Mouse (Mus musculus) frontal cortex, adult 2 months (tissue): ENCODE results near the gene Rcan3. TPM values are rescaled to one million over a fixed set of nuclear protein-coding genes. Genes with fewer than 3 reads are reported as not detected.

Experiments
- DNase-seq, 2 experiments: peaks; one replicate each; pipeline ENCODE4 v3.0.0; 2022; ENCODE audit warnings: low spot score in 1 of 2; ENCODE audit errors: extremely low spot score in 1 of 2
- polyA plus RNA-seq: library from polyadenylated mRNA; depleted of rRNA; stranded (reverse); fragments of >200 nt; gene quantifications from 2 replicates; pipeline ENCODE4 v1.2.3, GENCODE M21; 2012

Rcan3 gene
- polyA plus RNA-seq, 1 experiment: 31.8 TPM

DNA sequence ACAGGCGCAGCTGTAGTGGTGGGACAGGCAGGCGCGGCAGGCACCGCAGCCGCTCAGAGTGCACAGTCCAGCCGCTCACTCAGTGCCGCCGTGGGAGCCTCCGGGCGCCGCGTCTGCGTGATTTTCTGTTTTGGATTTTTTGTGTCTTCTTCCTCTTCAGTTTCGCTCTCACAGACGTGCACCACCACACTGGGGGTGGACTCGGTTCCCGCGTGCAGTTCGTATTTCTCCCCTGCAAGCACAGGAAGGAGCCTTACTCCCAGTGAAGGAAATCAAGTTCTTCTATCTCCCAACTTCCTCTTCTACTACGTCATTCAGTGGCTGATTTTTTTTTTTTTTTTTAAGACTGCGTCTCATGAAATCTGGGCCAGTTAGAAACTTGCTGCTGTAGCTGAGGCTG is 17.3 kb downstream of the Rcan3 start:
- no peak for DNase-seq

DNA sequence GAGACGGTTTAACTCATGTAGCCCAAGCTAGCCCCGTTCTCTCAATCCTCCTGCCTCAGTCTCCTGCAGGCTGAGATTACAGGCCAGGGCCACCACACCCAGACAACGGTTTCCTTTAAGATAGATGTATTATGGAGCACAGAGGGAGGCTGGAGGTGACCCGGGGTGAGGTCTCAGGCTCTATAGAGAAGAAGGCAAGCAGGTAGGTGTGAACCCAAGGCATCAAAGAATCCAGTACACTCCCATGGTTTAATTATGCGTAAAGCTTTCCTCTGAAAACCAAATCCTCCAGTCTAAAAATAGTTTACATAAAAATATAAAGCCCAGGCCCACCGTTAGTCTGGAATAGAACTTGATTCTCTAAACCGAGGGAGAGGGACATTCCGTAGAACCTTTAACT is 20.2 kb downstream of the Rcan3 start:
- no peak for DNase-seq

DNA sequence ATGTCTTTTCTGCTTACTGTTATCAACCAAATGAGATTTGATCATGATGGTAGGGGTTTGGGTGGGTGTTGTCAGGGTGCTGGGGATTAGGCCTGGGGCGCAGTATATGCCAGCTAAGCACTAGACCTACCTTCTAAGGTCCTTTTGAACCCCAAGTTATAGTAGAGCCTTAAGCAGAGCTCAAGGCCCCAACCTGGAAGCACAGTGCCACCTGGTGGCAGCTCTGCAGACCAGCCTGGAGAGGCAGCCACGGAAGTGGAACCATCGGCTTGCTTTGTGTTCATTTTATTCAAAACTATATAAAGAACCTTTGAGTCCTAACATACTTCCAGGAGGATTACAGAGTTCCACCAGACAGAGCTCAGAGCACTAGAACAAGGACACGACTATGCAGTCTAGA is 22.0 kb downstream of the Rcan3 start:
- DNase-seq: peak in 1 of 2 experiments; percentile 66

DNA sequence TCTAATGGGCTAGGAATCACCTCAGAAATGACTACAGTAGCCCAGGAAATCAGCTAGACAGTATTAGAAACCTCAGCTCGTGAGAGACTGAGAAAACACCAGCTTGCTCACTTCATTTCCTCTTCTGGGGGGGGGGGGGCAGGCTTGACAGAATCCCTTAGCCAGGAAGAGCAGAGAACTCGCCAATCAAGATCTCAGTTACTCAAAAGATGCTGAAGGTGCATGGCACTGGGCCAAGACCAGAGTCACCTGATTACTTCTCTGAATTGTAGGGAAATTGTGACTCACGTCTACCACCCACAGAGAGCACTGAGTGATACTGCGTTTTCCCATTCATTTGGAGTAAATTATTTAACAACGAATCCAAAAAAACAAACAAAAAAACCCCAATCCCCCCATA is 27.5 kb downstream of the Rcan3 start:
- DNase-seq: peak in 1 of 2 experiments; percentile 50

DNA sequence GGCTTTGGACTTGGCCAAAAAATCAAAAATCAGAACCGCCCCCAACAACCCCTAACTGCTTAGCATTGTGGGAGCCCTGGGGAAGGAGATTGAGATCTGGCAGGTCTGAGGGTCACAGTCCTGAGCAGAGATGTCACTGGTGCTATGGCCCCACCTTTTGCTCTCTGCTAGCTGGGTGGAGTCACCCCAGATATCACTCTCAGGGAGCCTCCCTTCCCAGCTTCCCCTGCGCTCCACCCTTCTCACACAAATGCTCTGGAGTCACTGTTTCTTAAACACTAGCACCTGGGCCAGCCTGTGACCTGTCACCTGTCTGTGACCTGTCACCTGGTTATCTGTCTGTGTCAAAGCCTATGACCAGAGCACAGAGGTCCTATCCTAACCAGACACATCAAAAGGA is 28.7 kb downstream of the Rcan3 start:
- no peak for DNase-seq

DNA sequence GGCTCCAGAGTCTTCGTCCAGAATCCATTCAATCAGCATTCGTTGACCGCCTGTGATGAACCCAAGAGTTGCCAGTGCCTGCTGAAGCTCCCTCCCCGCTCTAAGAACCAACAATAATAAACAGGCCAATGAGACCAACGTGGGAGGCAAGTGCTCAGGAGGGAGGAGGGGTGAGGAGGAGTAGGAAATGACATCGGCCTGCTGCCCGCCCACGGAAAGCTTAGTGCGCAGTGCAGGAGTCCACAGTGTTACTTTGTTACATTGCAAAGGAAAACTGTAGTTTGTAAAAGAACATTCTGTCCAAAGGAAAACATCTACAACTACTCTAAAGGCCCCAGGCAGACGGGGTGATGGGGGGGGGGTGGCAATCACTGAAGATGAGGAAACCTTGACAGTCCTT is 29.6 kb downstream of the Rcan3 start:
- DNase-seq: no peak

DNA sequence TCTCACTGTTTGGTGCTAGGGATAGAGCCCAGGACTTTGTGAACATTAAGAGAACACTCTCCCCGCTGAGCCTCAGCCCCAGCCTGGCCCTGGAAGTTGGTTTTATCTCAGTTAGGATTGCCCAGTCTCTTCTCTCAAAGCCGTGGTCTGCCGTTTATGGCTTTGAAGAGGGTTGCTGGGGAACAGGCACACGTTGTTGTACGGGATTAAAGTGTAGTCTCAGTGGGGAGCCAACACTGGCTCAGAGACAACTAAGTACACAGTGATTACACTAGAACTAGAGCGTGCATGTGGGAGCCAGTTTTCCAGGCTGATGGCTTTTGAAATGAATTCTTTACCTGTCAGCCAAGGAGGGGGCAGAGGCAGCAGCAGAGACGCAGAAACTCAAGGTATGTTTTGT is 31.8 kb downstream of the Rcan3 start:
- no peak for DNase-seq

DNA sequence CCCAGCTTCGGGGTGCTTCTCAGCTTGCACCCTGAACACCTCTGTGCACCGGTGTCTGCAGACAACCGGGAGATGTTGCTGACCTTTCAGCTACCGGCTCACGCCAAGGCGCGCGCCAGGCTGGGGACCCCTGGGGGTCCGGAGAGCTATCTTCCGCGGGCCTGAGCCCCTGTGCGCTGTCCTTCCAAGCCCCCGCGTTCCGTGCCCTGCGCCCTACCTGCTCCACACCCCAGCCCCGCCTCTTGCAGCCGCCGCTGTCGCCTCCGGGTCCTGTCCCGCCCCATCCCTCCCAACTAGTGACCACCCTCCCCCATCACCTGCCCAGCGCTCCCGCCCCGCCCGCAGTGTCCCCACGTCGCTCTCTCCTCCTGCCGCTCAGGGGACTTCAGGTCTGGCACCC is 35.7 kb downstream of the Rcan3 start, which contains the start of gene Ncmap:
TSS of gene Ncmap (minus strand) at position 237 of the 400 bp plus-strand sequence.
- DNase-seq: no peak

DNA sequence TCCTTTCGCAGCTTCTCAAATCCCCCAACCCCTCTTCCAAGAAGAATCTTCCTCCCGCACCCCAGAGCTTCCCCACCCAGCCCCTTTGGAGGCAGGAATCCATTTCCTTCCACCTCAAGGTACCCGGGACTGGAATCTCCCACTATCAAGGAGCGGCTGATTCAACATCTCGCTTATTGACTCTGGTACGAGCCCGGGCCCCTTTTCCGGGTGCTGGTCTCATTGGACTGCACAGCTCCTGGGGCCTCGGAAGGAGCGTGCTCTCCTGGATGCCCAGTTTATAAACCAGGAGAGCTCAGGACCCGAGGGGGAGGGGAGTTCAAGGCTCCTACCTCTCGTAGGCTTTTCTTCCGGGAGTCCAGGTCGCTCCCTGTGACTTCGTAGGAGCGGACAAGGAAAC is 36.1 kb downstream of the Rcan3 start:
- DNase-seq: no peak

DNA sequence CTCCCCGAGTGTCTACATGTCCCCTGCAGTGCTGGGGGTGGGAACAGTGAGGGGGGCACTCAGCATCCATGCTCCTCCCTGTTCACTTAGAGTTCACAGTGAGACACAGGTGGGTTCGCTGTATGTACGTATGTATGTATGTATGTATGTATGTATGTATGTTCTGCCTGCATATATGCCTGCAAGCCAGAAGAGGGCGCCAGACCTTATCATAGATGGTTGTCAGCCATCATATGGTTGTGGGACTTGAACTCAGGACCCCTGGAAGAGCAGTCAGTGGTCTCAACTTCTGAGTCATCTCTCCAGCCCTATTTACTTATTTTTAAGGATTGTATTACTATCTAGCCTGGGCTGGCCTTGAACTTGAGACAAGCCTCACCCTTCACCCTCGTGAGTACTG is 37.4 kb downstream of the Rcan3 start:
- DNase-seq: no peak

DNA sequence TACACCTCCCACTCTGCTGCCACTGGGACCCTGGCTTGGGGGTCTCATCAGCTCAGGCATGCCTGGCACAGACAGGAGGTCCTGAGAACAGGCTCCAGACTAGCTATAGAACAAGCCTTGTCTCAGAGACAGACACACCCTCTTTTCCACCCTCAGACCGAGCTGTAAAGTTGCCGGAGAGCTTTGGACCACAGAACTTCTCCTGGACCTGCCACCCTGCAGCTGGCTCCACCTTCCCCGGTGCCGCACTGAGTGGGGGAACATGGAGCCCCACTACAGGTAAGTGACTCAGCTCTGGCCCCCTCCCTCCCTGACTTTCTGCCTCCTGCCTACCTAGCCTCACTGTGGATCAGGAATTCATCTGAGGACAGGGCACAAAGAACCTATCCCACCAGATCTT is 38.3 kb downstream of the Rcan3 start:
- DNase-seq: no peak

DNA sequence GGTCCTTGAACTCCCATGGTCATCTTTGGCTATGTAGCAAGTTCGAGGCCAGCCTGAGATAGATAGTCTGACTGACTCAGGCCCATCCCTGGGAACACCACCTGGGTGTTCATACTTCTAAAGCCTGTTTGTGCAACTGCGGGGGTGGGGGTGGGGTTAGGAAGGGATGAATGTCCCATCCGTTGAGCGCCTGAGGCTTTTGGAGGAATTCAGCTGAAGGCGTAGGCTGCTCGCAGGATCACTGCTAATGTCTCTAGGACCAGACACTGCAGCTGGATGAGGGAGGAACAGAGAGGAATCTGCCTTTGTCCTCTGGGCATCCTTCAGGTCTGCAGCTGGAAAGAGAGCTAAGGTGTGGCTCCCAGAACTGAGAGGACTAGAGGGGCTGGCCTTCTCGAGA is 39.0 kb downstream of the Rcan3 start:
- DNase-seq: no peak

DNA sequence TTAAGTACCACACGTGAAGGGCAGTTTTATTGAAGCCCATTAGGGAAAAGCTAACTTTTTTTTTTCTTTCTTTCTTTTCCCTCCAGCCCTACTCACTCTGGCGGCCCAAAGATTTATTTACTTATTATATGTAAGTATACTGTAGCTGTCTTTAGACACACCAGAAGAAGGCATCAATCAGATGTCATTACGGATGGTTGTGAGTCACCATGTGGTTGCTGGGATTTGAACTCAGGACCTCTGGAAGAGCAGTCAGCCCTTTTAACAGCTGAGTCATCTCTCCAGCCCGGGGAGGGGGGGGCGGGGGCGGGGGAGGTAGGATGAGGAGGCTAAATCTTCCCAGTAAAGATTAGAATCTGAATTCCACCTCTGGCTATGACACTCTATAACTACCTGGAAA is 40.3 kb downstream of the Rcan3 start:
- no peak for DNase-seq

DNA sequence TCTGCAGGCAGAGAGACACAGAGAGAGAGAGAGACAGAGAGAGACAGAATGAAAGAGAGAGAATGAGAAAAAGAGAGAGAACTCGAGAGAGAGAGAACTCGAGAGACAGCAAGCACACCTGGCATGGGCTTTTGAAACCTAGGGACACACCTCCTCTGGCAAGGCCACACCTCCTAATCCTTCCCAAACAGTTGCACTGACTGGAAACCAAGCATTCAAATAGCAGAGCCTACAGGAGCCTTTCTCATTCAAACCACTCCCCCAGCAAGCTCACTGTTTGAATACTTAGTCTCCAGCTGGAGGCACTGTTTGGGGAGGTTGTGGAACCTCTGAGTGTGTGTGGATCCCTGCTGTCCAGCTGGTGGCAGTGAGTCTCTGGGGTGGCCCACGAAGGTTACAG is 40.9 kb downstream of the Rcan3 start:
- DNase-seq: no peak

DNA sequence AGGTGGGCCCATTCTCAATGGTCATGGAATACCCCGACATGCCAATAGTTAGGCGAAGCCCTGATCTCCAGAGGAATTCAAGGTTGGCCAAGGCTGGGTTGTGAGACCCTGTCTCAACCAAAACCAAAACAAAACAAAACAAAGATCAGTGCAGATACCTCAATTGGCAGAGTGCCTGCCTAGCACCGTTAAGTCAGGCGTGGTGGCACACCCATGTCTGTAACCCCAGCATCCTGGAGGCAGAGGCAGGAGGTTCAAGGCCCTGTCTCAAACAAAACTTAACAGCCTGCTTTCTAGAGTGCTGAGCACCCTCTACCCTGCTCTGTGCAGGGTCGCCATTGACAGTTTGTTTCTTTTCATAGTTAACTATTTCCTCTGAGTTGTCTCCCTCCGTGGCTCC is 42.6 kb downstream of the Rcan3 start:
- no peak for DNase-seq

DNA sequence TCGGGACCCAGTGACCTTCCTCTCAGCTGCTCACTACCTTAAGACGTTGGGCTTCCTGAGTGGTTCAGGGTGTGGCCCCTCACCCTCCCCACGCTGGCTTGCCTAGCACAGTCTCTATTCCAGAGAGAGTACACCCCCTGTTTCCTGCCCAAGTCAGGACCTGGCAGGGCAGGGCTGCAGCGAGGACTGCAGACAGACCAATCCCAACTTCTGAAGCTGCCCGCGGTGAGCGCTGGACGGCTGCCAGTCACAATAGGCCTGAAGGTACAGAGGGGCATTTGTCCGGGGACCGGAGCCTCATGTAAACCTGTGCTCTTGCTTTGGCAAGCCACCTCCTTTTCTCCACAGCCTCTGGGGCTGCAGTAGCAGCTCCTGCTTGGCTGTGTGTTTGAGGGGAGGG is 48.0 kb downstream of the Rcan3 start:
- no peak for DNase-seq

DNA sequence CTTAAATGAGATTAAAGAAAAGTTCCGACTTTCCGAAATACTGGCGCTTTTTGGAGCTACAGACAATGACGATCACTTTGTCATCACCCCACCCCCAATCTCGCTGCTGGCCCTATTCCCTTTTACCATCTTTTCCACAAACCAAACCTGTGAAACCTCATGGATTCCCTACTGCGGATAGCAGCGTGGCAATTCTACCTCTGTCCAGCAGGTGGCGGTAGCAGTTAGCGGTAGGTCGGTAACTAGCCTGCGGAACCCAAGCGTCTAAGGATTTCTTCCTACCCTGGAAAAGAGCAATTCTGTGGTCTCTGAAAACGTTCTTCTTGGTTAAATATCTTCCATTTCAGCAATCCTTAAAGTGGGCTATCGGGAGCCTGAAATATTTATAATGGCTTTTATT is 51.3 kb downstream of the Rcan3 start:
- peak; percentile 19 to 83 for DNase-seq

DNA sequence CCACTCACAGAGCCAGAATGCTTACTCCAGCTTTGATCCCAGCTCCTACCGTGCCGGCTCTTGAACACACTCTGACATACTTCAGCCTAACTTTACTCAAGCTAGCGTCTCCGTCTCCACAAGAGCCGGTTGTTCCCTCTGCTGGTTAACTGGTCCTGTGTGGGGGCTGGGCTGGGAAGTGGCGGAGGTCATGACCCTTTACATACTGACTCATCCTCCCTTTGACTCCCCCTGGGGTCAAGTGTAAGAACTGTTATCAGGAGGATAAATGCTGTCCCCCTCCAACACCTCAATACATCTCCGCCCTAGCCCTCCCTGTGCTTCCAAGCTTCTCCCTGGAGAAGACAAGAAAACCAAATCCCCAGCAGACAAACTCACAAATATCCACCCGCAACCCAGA is 52.3 kb downstream of the Rcan3 start:
- DNase-seq: no peak

DNA sequence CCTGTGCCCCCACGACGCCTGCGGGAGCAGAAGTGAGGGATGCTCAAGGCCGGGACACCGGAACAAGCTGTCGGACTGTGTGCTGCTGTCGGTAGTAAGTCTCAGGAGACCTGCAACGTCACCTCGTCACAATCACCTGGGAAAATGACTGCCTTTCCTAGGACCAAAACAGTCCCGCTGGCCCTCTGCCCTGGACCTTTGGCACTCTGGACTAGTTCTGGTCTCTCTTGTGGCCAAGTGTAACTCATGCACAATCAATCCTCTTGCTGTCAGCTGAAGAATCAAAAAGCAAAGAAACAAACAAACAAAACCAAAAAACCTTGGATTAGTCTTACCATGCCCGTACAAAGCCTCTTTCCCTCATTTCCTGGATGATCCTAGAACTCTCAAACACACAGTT is 56.4 kb downstream of the Rcan3 start:
- DNase-seq: no peak

DNA sequence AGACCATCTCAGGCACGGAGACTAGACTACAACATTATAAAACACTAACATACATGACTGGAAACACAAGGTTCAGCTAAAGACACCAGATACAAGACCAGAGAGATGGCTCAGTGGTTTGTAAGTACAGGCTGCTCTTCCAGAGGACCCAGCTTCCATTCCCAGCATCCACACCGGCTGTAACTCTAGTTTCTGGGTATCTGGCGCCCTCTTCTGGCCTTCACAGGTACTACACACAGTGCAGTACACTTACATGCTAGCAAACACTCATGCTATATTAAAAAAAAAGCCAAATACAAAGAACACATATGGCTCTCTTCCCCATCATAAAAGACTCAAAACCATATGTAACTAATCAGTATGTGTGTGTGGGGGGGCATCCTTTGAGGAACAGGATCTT is 58.2 kb downstream of the Rcan3 start:
- no peak for DNase-seq

DNA sequence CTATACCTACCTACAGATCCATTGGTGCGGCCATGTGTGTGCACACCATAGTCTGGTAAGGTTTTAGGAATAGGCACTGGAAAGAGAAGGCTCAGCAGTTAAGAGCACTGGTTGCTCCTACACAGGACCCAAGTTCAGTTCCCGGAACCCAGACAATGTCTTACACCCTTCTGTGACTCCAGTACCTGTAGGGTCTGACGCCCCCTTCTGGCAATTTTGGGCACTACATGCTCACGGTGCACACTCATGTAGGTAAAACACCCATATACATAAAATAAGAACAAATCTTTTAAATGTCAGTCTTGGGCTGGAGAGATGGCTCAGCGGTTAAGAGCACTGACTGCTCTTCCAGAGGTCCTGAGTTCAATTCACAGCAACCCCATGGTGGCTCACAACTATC is 60.4 kb downstream of the Rcan3 start:
- DNase-seq: no peak

DNA sequence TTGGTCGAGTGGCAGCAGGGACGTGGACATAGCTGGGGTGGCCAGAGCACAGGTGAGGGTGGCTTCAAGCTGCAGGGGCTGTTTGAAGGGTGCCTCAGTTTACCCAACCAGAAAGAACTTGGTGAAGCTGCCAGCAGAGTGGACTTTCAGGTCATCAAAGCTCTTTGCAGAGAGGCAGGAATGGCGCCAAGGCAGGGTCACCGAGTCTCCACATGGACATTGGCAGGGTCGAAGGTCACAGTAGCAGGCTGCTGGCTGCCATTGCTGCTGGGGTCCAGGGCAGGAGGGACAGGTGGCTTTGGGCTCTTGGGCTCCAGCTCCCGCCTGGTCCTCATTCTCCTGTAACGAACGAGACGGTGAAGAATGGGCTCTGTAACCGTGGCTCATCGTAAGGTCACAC is 63.3 kb downstream of the Rcan3 start:
- no peak for DNase-seq

DNA sequence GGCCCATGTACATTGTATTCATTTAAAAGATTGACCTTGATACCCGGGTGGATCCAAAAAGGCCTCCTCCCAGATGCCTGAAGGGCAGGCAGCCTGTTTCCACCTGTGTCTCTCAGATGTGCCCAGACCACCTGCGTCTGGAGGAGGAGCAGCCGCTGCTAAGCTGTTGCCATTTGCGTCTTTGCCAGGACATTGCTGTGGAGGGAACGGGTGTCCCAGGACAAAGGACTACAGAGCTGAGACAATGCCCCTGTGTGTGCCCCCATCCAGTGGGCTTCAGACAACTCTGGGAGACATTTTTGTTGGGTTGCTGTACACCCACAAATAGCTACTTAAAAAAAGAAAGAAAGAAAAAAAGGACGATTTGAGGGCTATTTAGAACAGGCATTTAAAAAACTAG is 70.8 kb downstream of the Rcan3 start:
- DNase-seq: no peak
